Mouse (Mus musculus) liver, postnatal 0 days (tissue): Measurements from ENCODE around the gene BC024978. TPM values are rescaled to one million over a fixed set of nuclear protein-coding genes. Genes with fewer than 3 reads are reported as not detected.

ENCODE experiments used
- ATAC-seq: fragments of 200-750 bp; cut with Nextera tagmentation; 2 replicates; pipeline ENCODE4 v1.8.0; 2017; ENCODE audit warnings: mild to moderate bottlenecking, moderate library complexity
- DNase-seq: peaks from one replicate; pipeline ENCODE4 v3.0.0-alpha.2; 2016
- H3K27ac ChIP-seq: fragments of 300-500 bp; sonication (generic); 2 replicates; pipeline ENCODE4 v1.5.1; 2014; ENCODE audit warnings: antibody characterized with exemption, moderate library complexity, mild to moderate bottlenecking, low read depth
- H3K27me3 ChIP-seq: fragments of 300-500 bp; sonication (generic); 2 replicates; pipeline ENCODE4 v1.6.1; 2014; ENCODE audit warnings: low read length, control low read depth, mixed read lengths; ENCODE audit not compliant: insufficient read depth
- H3K36me3 ChIP-seq: fragments of 300-500 bp; sonication (generic); replicated peaks from 2 replicates; pipeline ENCODE4 v1.6.1; 2014; ENCODE audit warnings: mild to moderate bottlenecking, control low read depth, low read length, moderate library complexity, mixed read lengths; ENCODE audit not compliant: insufficient read depth
- H3K4me1 ChIP-seq: fragments of 300-500 bp; sonication (generic); 2 replicates; pipeline ENCODE4 v1.6.1; 2014; ENCODE audit warnings: antibody characterized with exemption, mild to moderate bottlenecking, control low read depth; ENCODE audit not compliant: insufficient read depth
- H3K4me2 ChIP-seq: fragments of 300-500 bp; sonication (generic); 2 replicates; pipeline ENCODE4 v1.6.1; 2014; ENCODE audit warnings: low read depth, mild to moderate bottlenecking, low read length, moderate library complexity, mixed read lengths
- H3K4me3 ChIP-seq: fragments of 300-500 bp; sonication (generic); 2 replicates; pipeline ENCODE4 v1.5.1; 2014; ENCODE audit warnings: low read depth, low read length
- H3K9ac ChIP-seq: fragments of 300-500 bp; sonication (generic); replicated peaks from 2 replicates; pipeline ENCODE4 v1.6.1; 2014; ENCODE audit warnings: mild to moderate bottlenecking, moderate library complexity
- H3K9me3 ChIP-seq: fragments of 300-500 bp; sonication (generic); 2 replicates; pipeline ENCODE4 v1.6.1; 2016; ENCODE audit warnings: mild to moderate bottlenecking, control low read depth, low read length, mixed read lengths
- CTCF ChIP-seq: sonication (generic); IDR thresholded peaks from 2 replicates; pipeline ENCODE4 v1.5.1; 2016; ENCODE audit warnings: antibody characterized with exemption, low read depth
- EP300 ChIP-seq: IDR thresholded peaks from 2 replicates; pipeline ENCODE4 v1.6.1; 2016; ENCODE audit warnings: antibody characterized with exemption, low read depth, mild to moderate bottlenecking
- WGBS: fragments of 180-500 bp; shearing (Covaris S2); extraction: QIAGEN DNeasy Blood & Tissue Kit; methylation state at CpG from one replicate; pipeline ENCODE4 v1.1.7; 2014; ENCODE audit not compliant: insufficient replicate concordance; 5-methylcytosine and 5-hydroxymethylcytosine counted together
- polyA plus RNA-seq: library from polyadenylated mRNA; unstranded; fragments of >200 nt; fragmentation: Nextera tagmentation; extraction: Ambion mirVana; gene quantifications from 2 replicates; pipeline ENCODE4 v1.2.1, GENCODE M21; 2015

The BC024978 gene
- polyA plus RNA-seq = 1.00 and 1.1 TPM in 2 replicates

DNA sequence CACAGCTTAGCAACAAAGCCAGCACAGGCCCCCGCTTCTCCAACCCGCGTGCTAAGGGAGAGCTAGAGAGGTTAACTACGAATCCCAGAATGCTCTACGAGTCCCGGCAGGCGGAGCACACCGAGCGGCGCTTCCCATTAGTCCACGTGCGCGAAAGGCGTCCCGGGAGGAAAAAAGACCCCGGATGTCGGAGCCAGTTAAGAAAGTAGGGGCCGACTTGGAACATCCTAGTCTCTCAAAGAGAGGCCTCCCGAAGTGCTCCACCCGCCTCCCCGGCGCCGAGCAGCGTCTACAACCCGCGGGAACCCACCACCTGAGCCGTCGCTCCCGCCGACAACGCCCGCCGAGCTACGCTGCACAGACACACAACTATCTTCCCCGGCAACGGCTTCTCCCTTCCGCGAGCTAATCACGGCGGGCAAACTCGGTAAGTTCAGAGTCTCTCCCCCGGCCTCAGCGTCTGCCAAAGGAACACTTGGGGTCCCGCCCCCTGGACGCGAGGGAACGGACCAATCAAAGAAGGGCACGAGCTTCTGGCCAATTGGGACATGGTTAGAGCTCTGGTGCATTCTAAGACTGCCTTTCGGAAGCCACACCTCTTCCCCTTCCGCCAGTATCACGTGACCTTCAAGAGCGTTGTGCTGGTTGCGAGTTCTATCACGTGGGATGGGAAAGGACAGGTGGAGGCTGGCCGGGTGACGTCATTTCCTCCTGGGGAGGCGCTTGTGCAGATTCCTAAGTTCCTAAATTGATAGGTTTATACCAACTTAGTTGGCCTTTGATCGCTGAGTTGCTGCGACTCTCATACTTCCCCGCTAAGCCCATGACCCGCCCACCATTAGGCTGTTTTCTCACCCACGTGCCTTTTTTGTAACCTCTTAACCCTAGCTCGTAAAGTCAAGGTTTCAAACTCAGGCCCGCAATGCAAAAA is at the start of gene BC024978, which contains the start of gene Snrpa:
BC024978 (plus strand) TSS at position 101 of the 931 bp plus-strand sequence.
Snrpa (minus strand) TSS at position 591 of the 931 bp plus-strand sequence.
- peak; percentile 94 for DNase-seq

DNA sequence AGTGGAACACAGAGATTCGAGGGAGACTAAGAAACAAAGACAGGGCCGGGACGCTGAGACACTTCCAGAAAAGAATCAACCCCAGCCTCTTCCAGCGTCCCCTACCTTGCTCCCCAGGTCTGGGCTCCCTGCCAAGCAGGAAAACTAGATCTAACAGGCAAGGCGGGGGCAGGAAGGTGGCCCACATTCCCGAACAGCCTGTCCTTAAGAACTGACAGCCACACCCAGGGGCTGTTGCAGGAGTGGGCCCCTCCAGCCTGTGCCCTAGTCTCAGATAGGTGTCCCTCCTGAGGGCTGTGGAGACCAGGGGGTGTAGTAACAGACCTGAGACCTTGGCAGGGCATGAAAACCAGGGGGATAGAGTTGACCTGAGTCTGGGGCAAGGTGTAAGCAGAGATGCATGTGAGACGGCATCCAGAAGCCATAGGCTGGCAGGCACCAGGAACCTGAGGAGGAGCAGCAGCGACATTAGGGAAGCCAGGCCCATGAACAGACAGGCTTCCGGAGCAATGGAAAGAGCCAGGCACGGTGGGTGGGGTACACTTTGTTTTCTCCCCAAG is 42.3 kb upstream of the BC024978 start, which contains the start of gene Cyp2t4:
Cyp2t4 (plus strand) TSS at position 510 of the 560 bp plus-strand sequence.
- TF ChIP-seq CTCF (no peak), EP300 (no peak)
- H3K36me3 ChIP-seq = peaks cover 8% of the 10 kb centered on the region
- H3K9me3 ChIP-seq = no peaks in the 10 kb centered on the region
- no peak for ATAC-seq
- no peaks in the 10 kb centered on the region for H3K27me3 ChIP-seq
- no peak within 1 kb of the TSS for H3K27ac ChIP-seq
- H3K4me2 ChIP-seq = no peak within 1 kb of the TSS
- WGBS = 64% methylated on average over 10 of the region's 10 CpGs
- H3K9ac ChIP-seq = no peak within 1 kb of the TSS
- no peak within 1 kb of the TSS for H3K4me3 ChIP-seq
- DNase-seq = peak; percentile 21
- H3K4me1 ChIP-seq = no peaks in the 10 kb centered on the region

More for the DNA sequence above, at the start of gene BC024978, which contains the start of gene Snrpa:
- H3K27me3 ChIP-seq = no peaks in the 10 kb centered on the region
- peak within 1 kb of the TSS; percentile 79 for H3K4me2 ChIP-seq
- peaks cover 18% of the 10 kb centered on the region for H3K4me1 ChIP-seq
- peak within 1 kb of the TSS; percentile 73 for H3K4me3 ChIP-seq
- H3K9me3 ChIP-seq = no peaks in the 10 kb centered on the region
- H3K9ac ChIP-seq = peak within 1 kb of the TSS; percentile 82
- under 1% methylated on average over 64 of the region's 64 CpGs for WGBS
- TF ChIP-seq EP300 (peak; percentile 73), CTCF (no peak)
- peak; percentile 98 for ATAC-seq
- peak within 1 kb of the TSS; percentile 99 for H3K27ac ChIP-seq
- peaks cover 35% of the 10 kb centered on the region for H3K36me3 ChIP-seq

DNA sequence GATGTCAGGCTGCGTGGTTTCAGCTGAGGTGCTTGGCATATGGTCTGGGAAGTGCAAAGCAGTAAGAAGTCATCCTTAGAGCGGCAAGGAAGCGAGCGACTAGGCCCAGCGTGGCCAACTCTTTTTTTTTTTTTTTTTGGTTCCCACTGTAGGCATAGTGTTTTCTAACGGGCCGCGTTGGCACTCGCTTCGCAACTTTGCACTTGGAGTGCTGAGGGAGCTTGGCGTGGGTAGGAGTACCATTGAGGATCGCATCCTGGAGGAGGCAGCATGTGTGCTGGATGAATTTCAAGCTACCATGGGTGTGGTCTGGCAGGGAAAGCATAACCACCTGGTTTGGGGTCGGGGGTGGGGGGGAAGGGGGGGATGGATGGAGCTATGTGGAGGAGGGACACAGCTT is 39.6 kb upstream of the BC024978 start:
- Histone ChIP-seq H3K36me3 (peaks cover 34% of the 10 kb centered on the region), H3K27ac (no peak overlapping the region), H3K4me3 (no peak overlapping the region), H3K9ac (no peak overlapping the region), H3K27me3 (no peaks in the 10 kb centered on the region), H3K4me2 (no peak overlapping the region), H3K9me3 (no peaks in the 10 kb centered on the region), H3K4me1 (peaks cover 9% of the 10 kb centered on the region)
- no peak for DNase-seq
- TF ChIP-seq EP300 (no peak), CTCF (no peak)
- WGBS = 85% methylated on average over 13 of the region's 13 CpGs
- ATAC-seq = no peak

DNA sequence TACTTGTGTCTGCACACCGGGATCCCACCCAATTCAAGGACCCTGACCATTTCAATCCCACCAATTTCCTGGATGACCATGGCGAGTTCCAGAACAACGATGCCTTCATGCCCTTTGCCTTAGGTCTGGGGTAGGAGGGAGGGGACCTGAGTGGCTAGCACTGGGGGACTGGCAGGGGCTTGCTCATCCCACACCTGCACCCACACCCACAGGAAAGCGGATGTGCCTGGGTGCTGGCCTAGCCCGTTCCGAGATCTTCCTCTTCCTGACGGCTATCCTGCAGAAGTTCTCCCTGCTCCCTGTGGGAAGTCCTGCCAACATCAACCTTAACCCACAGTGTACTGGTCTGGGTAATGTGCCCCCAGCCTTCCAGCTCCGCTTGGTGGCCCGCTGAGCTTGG is 37.4 kb upstream of the BC024978 start:
- DNase-seq (no peak), ATAC-seq (no peak)
- 90% methylated on average over 9 of the region's 9 CpGs for WGBS
- no peak overlapping the region for H3K4me2 ChIP-seq
- peaks cover 19% of the 10 kb centered on the region for H3K4me1 ChIP-seq
- H3K4me3 ChIP-seq = no peak overlapping the region
- no peak overlapping the region for H3K27ac ChIP-seq
- H3K9me3 ChIP-seq = no peaks in the 10 kb centered on the region
- TF ChIP-seq EP300 (no peak), CTCF (no peak)
- H3K27me3 ChIP-seq = no peaks in the 10 kb centered on the region
- H3K36me3 ChIP-seq = peaks cover 40% of the 10 kb centered on the region
- H3K9ac ChIP-seq = no peak overlapping the region

DNA sequence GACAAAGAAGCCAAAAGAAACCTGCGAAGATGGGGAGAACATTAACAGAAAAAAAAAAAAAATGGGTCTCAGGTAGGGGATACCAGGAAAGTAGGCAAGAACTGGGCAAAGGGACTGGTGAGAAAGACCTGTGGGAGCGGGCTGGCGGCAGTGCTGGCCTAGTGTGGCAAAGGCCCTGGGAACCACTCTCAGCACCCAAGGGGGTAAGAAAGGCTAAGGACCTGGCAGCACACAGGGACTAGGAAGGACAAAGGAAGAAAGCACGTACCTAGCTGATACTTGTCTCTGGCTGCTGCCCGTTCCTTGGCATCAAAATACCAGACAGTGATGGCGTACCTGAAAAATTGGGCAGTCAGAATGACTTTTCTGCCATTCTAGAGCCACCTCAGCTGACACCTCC is 36.3 kb upstream of the BC024978 start:
- H3K4me3 ChIP-seq = no peak overlapping the region
- peaks cover 40% of the 10 kb centered on the region for H3K36me3 ChIP-seq
- 94% methylated on average over 6 of the region's 6 CpGs for WGBS

DNA sequence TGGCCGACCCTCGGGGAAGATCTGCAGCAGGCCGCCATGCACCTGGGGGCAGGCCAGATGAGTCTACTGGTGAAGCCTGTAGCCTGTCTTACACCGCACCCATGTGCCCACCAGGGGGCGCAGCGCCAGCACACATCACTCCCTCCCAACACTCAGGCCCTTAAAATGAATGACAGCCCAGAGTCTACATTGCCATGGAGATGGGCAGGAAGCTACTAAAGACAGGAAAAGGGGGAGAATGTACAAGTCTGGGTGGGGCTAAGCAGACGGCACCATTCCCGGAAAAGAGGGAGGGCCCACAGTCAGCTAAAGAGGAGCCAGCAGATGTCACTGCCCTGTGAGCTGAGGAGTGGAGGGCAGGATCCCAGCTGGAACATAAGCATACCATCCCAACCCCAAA is 35.7 kb upstream of the BC024978 start:
- peaks cover 40% of the 10 kb centered on the region for H3K36me3 ChIP-seq
- TF ChIP-seq CTCF = peak; percentile 98
- no peak for TF ChIP-seq EP300
- no peak overlapping the region for H3K4me2 ChIP-seq
- H3K4me1 ChIP-seq = peaks cover 35% of the 10 kb centered on the region
- no peaks in the 10 kb centered on the region for H3K9me3 ChIP-seq
- DNase-seq (peak; percentile 86), ATAC-seq (peak; percentile 83)
- WGBS = 8% methylated on average over 8 of the region's 8 CpGs
- H3K4me3 ChIP-seq = no peak overlapping the region
- no peak overlapping the region for H3K9ac ChIP-seq
- H3K27me3 ChIP-seq = no peaks in the 10 kb centered on the region
- peak overlapping the region; percentile 34; the same call in 1 of the 2 replicates for H3K27ac ChIP-seq

More for the DNA sequence above, 36.3 kb upstream of the BC024978 start:
- Histone ChIP-seq H3K27ac (no peak overlapping the region), H3K9ac (no peak overlapping the region), H3K4me1 (peaks cover 30% of the 10 kb centered on the region), H3K27me3 (no peaks in the 10 kb centered on the region), H3K4me2 (no peak overlapping the region), H3K9me3 (no peaks in the 10 kb centered on the region)
- DNase-seq = no peak
- no peak for TF ChIP-seq EP300
- TF ChIP-seq CTCF = no peak
- no peak for ATAC-seq
